Mouse (Mus musculus) erythroid progenitor cell, adult 5-6 weeks (primary cell): Measurements from ENCODE around the gene Tbc1d9. TPM values are rescaled to one million over a fixed set of nuclear protein-coding genes. Genes with fewer than 3 reads are reported as not detected.

Source experiments
- ATAC-seq: replicated peaks from 2 replicates; pipeline ENCODE4 v1.8.0; 2016; ENCODE audit warnings: moderate number of reproducible peaks, mild to moderate bottlenecking, moderate TSS enrichment, inconsistent platforms; ENCODE audit not compliant: poor library complexity, low FRiP score, severe bottlenecking
- total RNA-seq, 2 experiments: library from RNA; stranded (forward) in 1 of 2; stranded (reverse) in 1 of 2; fragments of 150-400 nt in 1 of 2; fragments of 186-747, 209-891 nt in 1 of 2; gene quantifications; 2 replicates each; pipeline versions ENCODE4 v1.2.3 to v1.2.4; 2015 to 2017; ENCODE audit warnings: low replicate concordance in 2 of 2

The Tbc1d9 gene
- total RNA-seq, 2 experiments from 2014 or later: 4.2 to 8.3 TPM

DNA sequence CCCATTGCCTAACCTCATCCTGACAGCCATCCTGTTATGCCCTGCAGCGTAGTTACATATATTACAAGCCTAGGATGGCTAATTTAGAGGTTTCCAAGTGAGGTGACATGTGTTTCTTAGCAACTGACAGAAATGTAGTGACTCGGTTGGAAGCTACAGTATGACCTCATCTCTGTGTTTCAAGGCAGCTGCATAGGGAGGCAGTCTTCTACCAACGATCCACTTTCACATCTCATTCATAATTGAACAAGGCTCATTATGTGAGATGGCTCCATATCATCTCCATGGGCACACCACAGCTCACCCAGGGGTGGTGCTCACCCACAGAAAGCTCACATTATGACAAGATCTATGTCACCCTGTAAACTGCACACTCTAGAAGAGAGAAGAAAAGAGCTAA, 55.6 kb downstream of the Tbc1d9 start:
- ATAC-seq: 0 out of 2 replicates have a peak, but pooled peaks have one; percentile 32

DNA sequence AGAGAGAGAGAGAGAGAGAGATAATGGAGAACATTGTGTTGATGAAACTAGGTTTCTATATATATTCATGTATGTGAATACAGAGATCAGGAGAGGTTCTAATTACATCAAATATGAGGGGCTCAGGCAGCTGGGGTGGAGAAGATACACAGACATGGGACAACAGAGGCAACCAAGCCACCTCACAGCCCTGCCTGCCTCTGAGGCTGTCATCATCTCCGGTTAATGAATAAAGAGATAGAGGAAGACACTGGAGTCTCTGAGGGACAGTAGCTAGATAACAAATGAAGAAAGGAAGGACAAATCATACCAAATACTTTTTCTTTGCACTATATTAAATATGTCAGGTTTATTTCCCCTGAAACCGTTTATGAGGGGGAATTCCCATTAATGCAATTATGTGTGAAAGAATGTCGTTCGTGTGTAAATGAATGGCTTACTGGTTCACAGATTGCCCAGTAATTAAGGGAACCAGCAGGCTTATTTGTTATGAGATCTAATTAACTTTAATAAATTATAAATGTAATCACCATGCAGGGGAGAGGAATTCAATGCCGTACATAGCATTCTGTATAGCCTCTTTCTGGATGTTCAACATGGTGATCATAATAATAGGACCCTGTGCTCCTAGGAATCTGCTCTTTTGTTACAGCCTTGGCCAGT, 59.7 kb downstream of the Tbc1d9 start:
- ATAC-seq: no peak

DNA sequence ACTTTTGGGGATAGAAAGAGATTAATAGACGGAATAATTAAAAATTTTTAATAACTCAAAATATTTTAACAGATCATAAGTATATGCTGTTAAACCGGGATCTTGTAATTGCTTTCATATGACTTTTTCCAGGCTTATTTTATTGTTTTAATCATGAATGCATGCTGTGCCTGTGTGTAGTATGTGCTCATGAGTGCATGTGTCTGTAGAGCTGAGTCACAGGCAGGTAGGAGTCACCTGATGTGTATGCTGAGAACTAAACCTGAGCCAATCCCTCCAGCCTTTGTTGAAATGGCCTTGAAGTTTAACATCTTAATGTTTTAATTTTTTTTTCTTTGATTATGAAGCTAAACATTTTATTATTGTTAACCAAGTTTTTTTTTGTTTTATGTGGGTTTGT, 60.4 kb downstream of the Tbc1d9 start:
- ATAC-seq: no peak

DNA sequence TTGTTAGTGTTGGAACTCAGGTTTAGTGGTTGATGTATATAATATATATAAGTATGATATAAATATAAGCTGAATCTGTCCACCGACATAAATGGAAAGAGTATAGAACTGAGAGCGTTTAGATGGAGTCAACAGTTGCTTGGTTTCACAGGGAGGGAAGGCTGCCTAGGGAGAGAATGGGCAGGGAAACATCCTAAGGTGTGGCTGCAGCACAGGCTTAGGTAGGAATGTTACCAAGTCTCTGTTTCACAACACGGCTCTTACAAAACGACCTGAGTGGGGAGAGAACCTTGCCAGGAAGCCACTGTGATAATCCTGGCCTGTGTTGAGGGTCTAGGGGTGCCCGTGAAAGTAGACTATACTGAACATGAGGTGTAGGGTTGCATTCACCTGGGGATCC, 62.2 kb downstream of the Tbc1d9 start:
- ATAC-seq: no peak

DNA sequence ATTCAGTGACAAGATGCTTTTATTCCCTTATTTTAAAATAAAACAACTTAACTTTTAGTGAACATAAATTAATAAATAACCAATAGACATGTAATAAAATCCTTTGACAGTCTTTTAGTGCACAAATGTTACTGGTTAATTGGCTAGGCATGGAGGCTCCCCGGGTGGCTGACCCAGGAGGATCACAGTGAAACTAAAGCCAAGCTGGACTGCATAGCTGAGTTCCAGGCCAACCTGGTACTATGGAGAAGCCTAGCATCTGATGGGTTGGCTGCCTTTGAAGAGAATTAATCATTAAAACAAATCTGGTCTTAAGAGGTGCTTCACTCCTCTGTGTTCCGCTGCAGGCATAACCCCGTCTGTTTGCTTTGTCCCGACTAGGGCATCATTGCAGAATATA, 67.9 kb downstream of the Tbc1d9 start:
- ATAC-seq: no peak

DNA sequence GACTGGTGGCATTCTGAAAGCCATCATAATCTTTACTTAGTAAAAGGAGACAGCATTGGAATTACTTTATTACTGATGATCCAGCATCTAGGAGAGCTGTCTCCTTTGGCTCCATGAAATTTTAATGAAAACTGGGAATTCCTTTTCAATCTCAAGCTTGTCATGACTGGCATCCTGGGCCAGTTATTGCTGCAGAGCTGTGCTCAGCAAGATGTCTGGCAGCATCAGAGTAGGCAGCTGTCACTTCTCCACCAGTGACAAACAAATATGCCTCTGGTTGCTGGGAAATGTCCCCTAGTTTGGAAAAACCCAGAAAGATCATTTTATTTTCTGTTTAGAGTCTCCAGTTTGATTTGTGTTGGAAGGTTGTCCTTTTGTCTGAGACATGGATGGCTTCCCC, 74.2 kb downstream of the Tbc1d9 start:
- no peak for ATAC-seq

DNA sequence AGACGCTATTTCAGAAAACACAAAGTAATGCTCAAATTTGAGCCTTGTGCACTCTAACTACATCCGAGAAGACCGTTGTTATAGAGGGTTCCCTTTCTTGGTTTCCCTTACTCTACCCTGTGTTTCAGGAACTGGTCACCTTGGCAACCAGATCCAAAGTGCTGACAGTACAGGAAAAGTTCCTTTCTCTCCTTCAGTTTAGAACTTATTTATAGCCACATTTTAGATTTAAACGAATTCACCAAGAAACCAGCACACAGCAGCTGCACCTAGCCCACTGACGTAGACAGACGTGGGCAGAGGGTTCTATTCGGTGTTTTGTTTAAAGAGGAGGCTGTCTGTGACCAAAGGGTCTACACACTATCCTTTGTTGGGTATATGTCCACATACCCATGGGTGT, 79.0 kb downstream of the Tbc1d9 start:
- no peak for ATAC-seq

DNA sequence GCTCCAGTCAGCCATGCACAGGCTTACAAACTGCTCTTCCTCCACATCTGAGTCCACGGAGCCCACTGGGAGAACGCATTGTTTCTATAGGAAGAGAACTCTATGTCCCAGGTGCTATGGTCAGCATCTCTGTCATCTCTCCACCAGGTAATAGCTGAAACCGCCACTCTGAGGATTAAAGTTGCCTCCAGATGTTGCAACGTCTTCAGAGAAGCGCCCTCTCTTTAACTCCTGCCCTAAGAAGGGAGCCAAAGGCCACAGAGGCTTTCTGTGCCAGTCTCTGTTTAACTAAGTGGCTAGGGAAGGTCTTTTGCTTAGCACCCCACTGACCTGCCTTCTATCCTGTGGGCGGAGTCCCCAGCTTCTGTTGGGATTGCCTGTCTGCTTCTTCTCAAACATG, 85.7 kb downstream of the Tbc1d9 start:
- no peak for ATAC-seq

DNA sequence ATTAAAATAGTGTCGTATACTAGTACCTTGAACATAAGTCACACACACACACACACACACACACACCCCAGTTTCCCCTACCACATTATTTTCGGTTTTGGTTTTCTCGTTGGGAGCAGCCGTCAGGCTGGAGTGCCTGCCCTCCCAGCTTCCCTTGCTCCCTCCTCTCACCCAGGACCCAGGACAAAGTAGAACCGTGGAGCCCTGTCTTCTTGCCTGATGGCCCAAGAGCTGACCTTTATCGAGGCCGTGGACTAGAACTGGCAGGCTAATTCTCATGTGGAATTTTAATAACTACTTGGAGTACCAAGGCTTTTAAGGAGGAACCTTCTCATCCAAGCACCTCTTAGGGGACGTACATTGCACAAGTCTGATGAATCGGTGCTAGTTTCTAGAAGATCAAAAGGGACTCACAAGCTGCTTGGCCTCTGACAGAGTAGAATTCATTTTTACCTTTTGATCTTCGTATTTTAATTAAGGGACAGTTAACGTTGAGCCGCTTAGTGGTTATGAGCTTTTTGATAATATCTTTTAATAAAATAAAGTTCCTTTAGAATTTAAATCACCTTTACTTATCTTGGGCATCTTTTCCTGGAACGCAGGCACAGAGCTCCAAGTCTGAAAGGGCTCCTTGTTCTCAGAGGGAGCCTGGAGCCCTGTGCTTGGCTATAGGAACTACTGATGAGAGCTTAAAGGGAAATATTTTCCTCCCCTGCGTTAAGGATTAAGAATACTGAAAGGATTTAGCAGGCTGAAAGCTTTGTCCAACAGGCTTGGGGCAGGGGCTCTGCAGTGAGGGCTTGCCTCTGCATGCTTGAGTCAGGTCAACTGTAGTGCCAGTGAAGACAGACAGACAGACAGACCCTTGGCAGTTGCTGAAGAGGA, 86.5 kb downstream of the Tbc1d9 start:
- ATAC-seq: no peak

DNA sequence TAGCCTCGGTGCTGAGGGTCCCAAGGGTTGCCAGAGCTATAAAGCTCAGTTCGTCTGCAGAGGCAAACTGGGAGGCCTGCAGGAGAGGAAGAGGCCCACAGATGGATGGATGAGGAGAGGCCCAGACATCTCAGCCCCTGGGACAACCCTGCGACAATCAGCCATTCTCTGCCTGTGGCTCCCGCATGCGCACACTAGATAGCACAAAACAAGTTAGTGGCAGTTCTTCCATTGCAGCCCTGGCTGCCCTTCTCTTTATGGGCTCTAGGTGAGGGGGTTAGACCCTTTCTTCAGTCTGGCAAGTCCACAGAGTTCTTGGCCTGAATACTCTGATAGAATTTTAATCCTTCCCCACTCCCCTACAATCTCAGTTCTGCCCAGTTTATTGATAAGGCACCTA, 87.6 kb downstream of the Tbc1d9 start:
- ATAC-seq: 0 out of 2 replicates have a peak, but pooled peaks have one; percentile 14

DNA sequence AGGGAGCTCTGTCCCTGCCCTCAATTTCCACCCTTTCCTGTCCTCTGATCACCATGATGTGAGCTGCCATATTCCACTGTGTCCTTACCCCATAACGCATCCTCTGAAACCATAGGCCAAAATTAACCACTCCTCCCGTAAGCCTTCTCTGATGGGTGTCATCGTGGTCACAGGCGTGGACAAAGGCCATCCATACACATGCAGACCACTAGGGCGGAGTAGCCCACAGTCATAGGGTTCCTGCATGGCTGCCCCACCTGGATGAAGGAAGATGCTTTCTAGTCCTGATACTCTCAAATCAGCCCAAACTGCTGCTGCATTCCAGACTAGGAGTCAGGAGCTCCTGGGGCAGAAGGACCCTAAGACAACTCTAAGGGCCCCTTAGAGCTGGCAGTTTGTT, 92.5 kb downstream of the Tbc1d9 start:
- no peak for ATAC-seq

DNA sequence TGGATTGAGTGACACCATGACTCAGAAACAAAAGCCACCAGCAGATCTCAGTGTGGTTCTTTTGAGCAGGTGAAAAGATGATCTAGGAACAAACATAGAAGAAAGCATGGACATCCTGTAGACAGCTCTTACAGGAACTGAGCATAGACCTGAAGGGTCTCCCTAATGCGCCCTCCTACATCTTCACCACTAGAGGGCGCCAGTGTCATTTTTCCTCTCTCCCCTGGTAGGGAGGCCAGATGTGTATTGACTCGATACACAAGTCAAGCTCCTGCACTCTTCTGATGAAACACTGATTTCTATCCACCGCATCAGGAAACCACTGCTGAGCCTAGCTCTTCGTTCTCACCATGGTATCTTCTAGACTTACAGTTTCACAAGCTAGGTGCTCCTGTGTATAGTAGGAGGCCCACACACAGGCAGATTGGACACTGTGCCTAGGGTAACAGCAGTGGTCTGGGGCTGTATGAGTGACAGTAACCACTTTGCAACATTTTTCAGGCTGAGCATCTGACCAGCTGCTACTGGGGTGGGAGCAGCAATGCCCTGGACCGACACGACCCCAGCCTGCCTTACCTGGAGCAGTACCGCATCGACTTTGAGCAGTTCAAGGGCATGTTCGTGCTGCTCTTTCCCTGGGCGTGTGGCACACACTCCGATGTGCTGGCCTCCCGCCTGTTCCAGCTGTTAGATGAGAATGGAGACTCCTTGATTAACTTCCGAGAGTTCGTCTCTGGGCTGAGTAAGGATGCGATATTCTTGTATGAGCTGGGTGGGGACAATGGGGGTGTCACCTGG, 95.5 kb downstream of the Tbc1d9 start:
- ATAC-seq: peak; percentile 77

DNA sequence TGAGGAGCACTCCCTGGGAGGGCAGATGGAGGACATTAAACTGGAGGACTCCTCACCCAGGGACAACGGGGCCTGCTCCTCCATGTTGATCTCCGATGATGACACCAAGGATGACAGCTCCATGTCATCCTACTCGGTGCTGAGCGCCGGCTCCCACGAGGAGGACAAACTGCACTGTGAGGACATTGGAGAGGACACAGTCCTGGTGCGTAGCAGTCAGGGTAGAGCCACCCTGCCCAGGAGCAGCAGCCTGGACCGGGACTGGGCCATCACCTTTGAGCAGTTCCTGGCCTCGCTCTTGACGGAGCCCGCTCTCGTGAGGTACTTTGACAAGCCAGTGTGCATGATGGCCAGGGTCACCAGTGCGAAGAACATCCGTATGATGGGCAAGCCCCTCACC, 106.0 kb downstream of the Tbc1d9 start:
- no peak for ATAC-seq

DNA sequence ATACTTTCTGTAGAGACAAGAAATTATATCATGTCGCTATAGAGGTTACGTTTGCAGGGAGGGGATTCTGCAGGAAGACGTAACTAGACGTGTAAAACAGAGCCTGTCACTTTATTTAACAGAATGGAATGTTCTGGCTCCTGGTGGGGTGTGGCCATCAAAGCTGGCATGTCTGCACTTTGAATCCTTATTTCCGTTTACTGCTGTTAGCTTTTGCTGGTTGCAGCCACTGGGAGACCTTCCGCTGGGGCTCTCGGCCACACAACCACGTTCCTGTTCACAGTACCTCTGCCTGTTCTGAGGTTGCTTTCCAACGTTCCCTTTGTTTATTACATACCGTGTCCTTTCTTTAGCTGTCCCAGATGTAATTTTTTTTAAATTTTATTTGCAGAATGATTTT, 107.3 kb downstream of the Tbc1d9 start:
- ATAC-seq: no peak

DNA sequence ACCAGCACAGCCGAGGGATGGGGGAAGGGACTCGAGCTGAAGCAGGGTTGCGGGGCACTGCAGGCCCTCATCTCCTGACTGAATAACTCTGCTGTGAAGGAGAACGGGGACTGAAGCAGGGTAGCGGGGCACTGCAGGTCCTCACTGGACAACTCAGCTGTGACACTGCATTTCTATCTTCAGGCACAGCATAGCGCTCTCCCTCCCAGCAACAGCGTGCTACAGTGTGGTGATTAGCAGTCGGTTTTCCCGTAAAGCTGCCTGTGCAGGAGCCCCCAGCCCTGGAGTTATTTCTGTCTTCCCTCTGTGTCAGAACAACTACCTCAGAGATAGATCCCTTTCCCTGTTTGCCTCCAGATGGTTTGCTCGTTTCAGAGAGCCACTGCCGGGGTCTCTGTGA, 109.3 kb downstream of the Tbc1d9 start:
- no peak for ATAC-seq

DNA sequence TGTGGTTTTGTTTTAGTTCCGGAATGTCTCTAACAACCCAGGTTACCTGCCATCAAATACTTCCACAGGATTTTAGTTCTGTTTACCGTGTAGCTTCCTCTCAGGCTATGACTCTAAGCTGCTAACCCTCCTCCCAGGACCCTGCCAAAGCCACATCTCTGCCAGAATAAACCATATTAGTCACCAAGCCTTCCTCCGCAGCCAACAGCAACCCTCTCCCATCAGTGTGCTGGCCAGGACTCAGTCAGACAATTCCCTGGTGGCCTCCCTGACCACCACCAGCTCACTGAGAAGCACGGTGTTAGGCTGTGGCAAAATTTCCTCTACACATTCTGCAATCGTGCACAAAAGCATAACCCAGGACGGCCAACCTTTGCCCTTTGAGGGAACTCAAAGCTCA, 113.3 kb downstream of the Tbc1d9 start:
- no peak for ATAC-seq

DNA sequence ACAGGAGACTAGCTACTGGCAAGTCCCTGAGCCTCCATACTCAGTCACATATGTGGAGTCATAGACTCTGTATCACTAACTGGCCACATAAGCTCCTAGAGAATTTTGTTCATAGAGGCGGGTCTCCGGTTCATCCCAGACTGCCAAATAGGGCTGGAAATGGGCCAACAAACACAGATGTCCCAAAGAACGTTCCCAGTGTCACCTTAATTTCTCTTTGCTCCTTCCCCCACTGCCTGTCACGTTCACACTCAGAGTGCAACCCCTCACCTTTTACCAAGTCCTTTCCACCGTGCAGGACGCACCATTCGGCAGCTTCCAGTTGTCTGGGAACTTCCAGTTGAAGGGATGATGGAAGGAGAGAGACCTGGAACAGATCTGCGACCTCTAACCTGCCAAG, 120.2 kb downstream of the Tbc1d9 start:
- ATAC-seq: no peak

DNA sequence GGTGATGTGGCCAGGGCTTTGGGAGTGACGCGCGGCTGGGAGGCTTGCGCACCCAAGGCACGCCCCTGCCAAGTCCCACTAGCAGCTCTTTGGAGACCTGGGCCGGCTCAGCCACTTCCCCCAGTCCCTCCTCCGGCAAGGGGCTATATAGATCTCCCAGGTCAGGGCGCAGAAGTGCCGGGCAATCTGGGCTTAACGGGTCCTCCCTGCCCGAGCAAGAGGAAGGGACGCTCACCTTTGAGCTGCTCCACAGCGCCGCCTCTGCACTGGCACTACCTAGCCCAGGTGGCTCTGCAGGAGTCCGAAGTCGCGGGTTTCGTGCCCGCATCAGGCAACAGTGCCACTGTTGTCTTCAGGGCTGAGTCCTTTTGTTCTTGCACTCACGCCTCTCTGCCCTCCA, 125.0 kb downstream of the Tbc1d9 start, which contains the start of gene Ucp1:
Ucp1 (plus strand) TSS at position 177 of the 400 bp plus-strand sequence.
- ATAC-seq: no peak

DNA sequence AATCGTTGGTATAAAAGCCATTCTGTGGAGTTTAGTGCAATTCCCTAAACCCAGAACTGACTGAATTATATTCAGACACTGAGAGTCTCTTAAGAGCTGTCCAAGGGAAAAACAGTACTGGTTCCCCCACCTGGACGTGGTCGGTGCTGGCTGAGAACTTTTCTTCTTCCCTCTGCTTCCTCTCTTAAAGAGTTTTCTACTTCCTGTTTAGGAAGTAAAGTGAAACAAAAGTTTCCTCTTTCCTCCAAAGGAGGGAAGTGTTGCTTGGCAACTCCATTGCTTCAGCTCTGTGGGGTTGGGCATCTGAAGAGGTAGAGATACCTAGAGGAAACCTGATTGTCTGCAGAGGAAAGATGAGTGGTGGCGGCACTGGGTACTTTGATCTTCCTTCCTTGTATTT, 132.2 kb downstream of the Tbc1d9 start:
- no peak for ATAC-seq

DNA sequence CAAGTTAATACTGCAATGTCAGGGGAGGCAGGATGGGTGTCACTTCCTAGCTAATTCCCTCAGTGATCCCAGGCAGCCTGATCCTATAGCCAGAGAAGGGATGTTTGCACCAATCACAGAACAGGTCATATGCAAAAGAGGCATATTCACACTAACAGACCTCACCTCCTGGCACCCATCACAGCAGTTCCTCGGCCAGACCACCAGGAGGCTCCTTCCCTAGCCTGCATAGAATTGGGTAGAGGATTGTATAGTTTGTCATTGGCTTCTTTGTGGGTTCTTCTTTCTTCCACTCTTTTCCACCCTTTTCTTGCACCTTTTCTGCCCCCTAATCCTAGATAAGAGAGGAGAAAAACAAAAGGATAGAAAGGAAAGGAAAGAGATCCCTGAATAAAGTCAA, 135.0 kb downstream of the Tbc1d9 start:
- no peak for ATAC-seq

DNA sequence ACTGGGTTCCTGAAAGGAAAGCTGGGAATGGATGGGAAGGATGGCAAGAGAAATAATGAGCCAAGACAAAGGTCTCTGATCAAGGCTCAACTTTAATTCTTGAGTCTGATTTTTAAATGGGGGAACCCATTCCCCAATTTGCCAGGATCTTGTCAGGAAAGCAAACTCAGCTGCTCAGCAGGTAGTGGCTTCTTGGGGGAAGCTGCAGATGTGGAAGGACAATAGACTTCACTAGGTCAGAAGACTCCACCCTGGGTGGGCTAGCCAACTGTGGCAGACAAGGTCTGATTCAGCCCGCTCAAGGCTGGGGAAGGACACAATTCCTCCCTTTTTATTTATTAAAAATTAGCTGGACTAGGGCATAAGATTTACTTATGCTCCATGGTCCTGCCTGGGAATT, 139.8 kb downstream of the Tbc1d9 start:
- no peak for ATAC-seq
